Mouse (Mus musculus) CH12.LX (cell line): Measurements from ENCODE around the gene Olfr516. TPM values are rescaled to one million over a fixed set of nuclear protein-coding genes. Genes with fewer than 3 reads are reported as not detected.
A peak's percentile ranks its signal among the peaks of the same experiment; 100 is the strongest.
"Not testable (repeated sequence)": the region's sequence is repeated elsewhere in the genome, so short reads cannot be mapped to it uniquely, and the experiment has no call there.

Experiments used
- DNase-seq: peaks from one replicate; pipeline ENCODE4 v3.0.0-alpha.2; 2013; ENCODE audit errors: extremely low read depth
- H3K27ac ChIP-seq: 2 replicates; pipeline ENCODE4 v1.5.1; 2012; ENCODE audit warnings: low read depth, mild to moderate bottlenecking, control low read depth, moderate library complexity; ENCODE audit not compliant: insufficient read depth
- H3K27me3 ChIP-seq: replicated peaks from 2 replicates; pipeline ENCODE3; 2012; ENCODE audit warnings: inconsistent platforms
- H3K36me3 ChIP-seq, 2 experiments: replicated peaks in 1 of 2; 2 replicates each; pipeline versions ENCODE3 to v1.6.1; 2012; ENCODE audit warnings: inconsistent platforms in 1 of 2, low read length in 1 of 2, mild to moderate bottlenecking in 1 of 2, mixed read lengths in 1 of 2, moderate library complexity in 1 of 2; ENCODE audit not compliant: control insufficient read depth in 1 of 2, insufficient read depth in 1 of 2
- H3K4me1 ChIP-seq, 2 experiments: 2 replicates each; pipeline ENCODE4 v1.6.1; 2012; ENCODE audit warnings: inconsistent platforms in 1 of 2, moderate library complexity in 1 of 2; ENCODE audit not compliant: insufficient read depth in 2 of 2, control insufficient read depth in 1 of 2
- H3K4me2 ChIP-seq: 2 replicates; pipeline ENCODE4 v1.6.1; 2012; ENCODE audit warnings: low read depth, mild to moderate bottlenecking, control low read depth; ENCODE audit not compliant: poor library complexity, insufficient read depth, severe bottlenecking
- H3K4me3 ChIP-seq, 3 experiments: fragments of 150-350 bp in 1 of 3; sonication (generic) in 1 of 3; replicated peaks in 1 of 3; 2 replicates each; pipeline versions ENCODE3 to v1.5.1; 2011 to 2012; ENCODE audit warnings: low read depth in 2 of 3, low read length in 2 of 3, mild to moderate bottlenecking in 2 of 3, moderate library complexity in 2 of 3, control low read depth in 1 of 3, improper control_type of control experiment in 1 of 3, inconsistent platforms in 1 of 3, mixed read lengths in 1 of 3; ENCODE audit not compliant: poor library complexity in 1 of 3
- H3K79me2 ChIP-seq: replicated peaks from 2 replicates; pipeline ENCODE4 v1.6.1; 2012; ENCODE audit warnings: mild to moderate bottlenecking, moderate library complexity; ENCODE audit not compliant: control insufficient read depth, poor library complexity, insufficient read depth, severe bottlenecking; ENCODE audit errors: extremely low read depth
- H3K9ac ChIP-seq: 2 replicates; pipeline ENCODE4 v1.6.1; 2012; ENCODE audit warnings: low read depth, mild to moderate bottlenecking, control low read depth, moderate library complexity; ENCODE audit not compliant: insufficient read depth
- H3K9me3 ChIP-seq: replicated peaks from 2 replicates; pipeline ENCODE3; 2012; ENCODE audit warnings: low read length, inconsistent platforms, mixed read lengths
- CTCF ChIP-seq, 2 experiments: IDR thresholded peaks in 1 of 2; conservative IDR thresholded peaks in 1 of 2; 2 replicates each; pipeline ENCODE4 v1.5.1; 2011 to 2012; ENCODE audit warnings: low read depth in 2 of 2, low read length in 2 of 2, improper control_type of control experiment in 1 of 2, inconsistent platforms in 1 of 2, mild to moderate bottlenecking in 1 of 2, moderate library complexity in 1 of 2
- E2F4 ChIP-seq: IDR thresholded peaks from 2 replicates; pipeline ENCODE4 v1.6.1; 2011; ENCODE audit warnings: low read depth, low read length, improper control_type of control experiment; ENCODE audit not compliant: insufficient replicate concordance
- ELF1 ChIP-seq: IDR thresholded peaks from 2 replicates; pipeline ENCODE4 v1.6.1; 2014; ENCODE audit warnings: low read depth, mild to moderate bottlenecking, inconsistent platforms, low read length, improper control_type of control experiment
- ETS1 ChIP-seq: conservative IDR thresholded peaks from 2 replicates; pipeline ENCODE4 v1.6.1; 2012; ENCODE audit warnings: low read depth, mild to moderate bottlenecking, inconsistent platforms, low read length, improper control_type of control experiment, moderate library complexity
- HCFC1 ChIP-seq: IDR thresholded peaks from 2 replicates; pipeline ENCODE4 v1.6.1; 2012; ENCODE audit warnings: low read depth, mild to moderate bottlenecking, inconsistent platforms, low read length, improper control_type of control experiment
- MAFK ChIP-seq: IDR thresholded peaks from 2 replicates; pipeline ENCODE4 v1.6.1; 2011; ENCODE audit warnings: low read length, improper control_type of control experiment; ENCODE audit not compliant: insufficient replicate concordance
- MAX ChIP-seq: IDR thresholded peaks from 2 replicates; pipeline ENCODE4 v1.6.1; 2011; ENCODE audit warnings: low read length, improper control_type of control experiment
- MAZ ChIP-seq: IDR thresholded peaks from 2 replicates; pipeline ENCODE4 v1.6.1; 2012; ENCODE audit warnings: low read depth, mild to moderate bottlenecking, inconsistent platforms, low read length, improper control_type of control experiment, moderate library complexity
- POLR2AphosphoS2 ChIP-seq: IDR thresholded peaks from 2 replicates; pipeline ENCODE4 v1.6.1; 2011; ENCODE audit warnings: low read depth, low read length, improper control_type of control experiment
- RAD21 ChIP-seq: IDR thresholded peaks from 2 replicates; pipeline ENCODE4 v1.6.1; 2011; ENCODE audit warnings: low read depth, mild to moderate bottlenecking, low read length, improper control_type of control experiment, moderate library complexity
- SMC3 ChIP-seq: IDR thresholded peaks from 2 replicates; pipeline ENCODE4 v1.6.1; 2011; ENCODE audit warnings: low read depth, low read length, improper control_type of control experiment
- TBP ChIP-seq: conservative IDR thresholded peaks from 2 replicates; pipeline ENCODE4 v1.6.1; 2011; ENCODE audit warnings: low read depth, low read length, improper control_type of control experiment
- UBTF ChIP-seq: IDR thresholded peaks from 2 replicates; pipeline ENCODE4 v1.6.1; 2012; ENCODE audit warnings: low read depth, mild to moderate bottlenecking, inconsistent platforms, low read length, improper control_type of control experiment, moderate library complexity
- USF1 ChIP-seq: IDR thresholded peaks from 2 replicates; pipeline ENCODE4 v1.6.1; 2014; ENCODE audit warnings: low read depth, mild to moderate bottlenecking, inconsistent platforms, low read length, improper control_type of control experiment
- ZC3H11A ChIP-seq: IDR thresholded peaks from 2 replicates; pipeline ENCODE4 v1.6.1; 2012; ENCODE audit warnings: low read depth, mild to moderate bottlenecking, inconsistent platforms, low read length, improper control_type of control experiment
- ZNF384 ChIP-seq: IDR thresholded peaks from 2 replicates; pipeline ENCODE4 v1.6.1; 2012; ENCODE audit warnings: low read depth, low read length, improper control_type of control experiment, inconsistent platforms
- dilution Hi-C: fragments of 300-500 bp; cut with MboI; formaldehyde crosslinking; loops from 2 replicates; pipeline ENCODE4 v1.14.3; 2020; ENCODE audit warnings: low sequenced_read_pairs; ENCODE audit not compliant: extremely low pct_unique_long_range_greater_than_20kb, extremely low pct_ligation_motif_present
- in situ Hi-C: fragments of 300-500 bp; cut with MboI; formaldehyde crosslinking; loops from 3 replicates; pipeline ENCODE4 v1.14.3; 2019; ENCODE audit warnings: low sequenced_read_pairs, low pct_ligation_motif_present, low pct_unique_long_range_greater_than_20kb, mixed read lengths
- polyA plus RNA-seq: library from polyadenylated mRNA; unstranded; fragments of >175 nt; gene quantifications from 2 replicates; pipeline ENCODE4 v1.2.1, GENCODE M21; 2012; ENCODE audit warnings: low read depth; ENCODE audit not compliant: insufficient read length
- total RNA-seq, 2 experiments: library from RNA; depleted of rRNA; stranded (reverse); fragments of 300-350 nt in 1 of 2; fragments of >200 nt in 1 of 2; gene quantifications; 2 replicates each; pipeline ENCODE4 v1.2.3; 2012 to 2014

Gene Olfr516
- total and polyA plus RNA-seq, 3 experiments, result not detected

GRCm38 (mm10) chr7:108814593-108815215, 35.6 kb downstream of the Olfr516 start:
- H3K27ac ChIP-seq, dilution Hi-C loops, H3K4me2 ChIP-seq, H3K4me3 ChIP-seq, H3K36me3 ChIP-seq, H3K4me1 ChIP-seq, H3K9me3 ChIP-seq: not testable (repeated sequence)
- H3K27me3 ChIP-seq, result peaks cover 13% of the 10 kb centered on the region
- in situ Hi-C loops, result loop anchor here (10.0 kb wide), 2 partner anchors 120 to 210 kb away; partner anchors contain the start of genes Eif3f and Nlrp10
- DNase-seq, result peak; percentile 38
- peak; percentile 26 to 66; a peak in 2 of 4 replicates for TF ChIP-seq CTCF (conservative IDR thresholded peaks at IDR 0.05 in 1 of 2, IDR thresholded peaks at IDR 0.05 in 1 of 2; ENCODE audit: low read depth in 2 of 2, low read length in 2 of 2)
- TF ChIP-seq RAD21, result peak; percentile 45
- TF ChIP-seq SMC3, result peak; percentile 50
- TF ChIP-seq, all 38 proteins: peak for 3; not testable (repeated sequence) for 35
- H3K9ac ChIP-seq, H3K79me2 ChIP-seq: not testable (repeated sequence)

GRCm38 (mm10) chr7:108797205-108797933, 53.0 kb downstream of the Olfr516 start:
- H3K36me3 ChIP-seq, result no peaks in the 10 kb centered on the region
- no peak overlapping the region for H3K9ac ChIP-seq
- H3K27me3 ChIP-seq, result peaks cover 2% of the 10 kb centered on the region
- H3K9me3 ChIP-seq, result no peaks in the 10 kb centered on the region
- no peak overlapping the region for H3K4me3 ChIP-seq
- H3K4me2 ChIP-seq, result no peak overlapping the region
- H3K4me1 ChIP-seq, result no peaks in the 10 kb centered on the region
- no peak for TF ChIP-seq USF1
- TF ChIP-seq TBP, result no peak
- no peak for TF ChIP-seq ELF1
- TF ChIP-seq HCFC1, result no peak
- no peak for TF ChIP-seq MAZ
- TF ChIP-seq ZC3H11A, result no peak
- no peak for TF ChIP-seq E2F4
- no peak for TF ChIP-seq POLR2AphosphoS2
- TF ChIP-seq MAX, result no peak
- TF ChIP-seq MAFK, result no peak
- TF ChIP-seq ETS1, result no peak
- no peak for TF ChIP-seq UBTF
- TF ChIP-seq ZNF384, result no peak
- in situ Hi-C loops, result no loop called here
- no peaks in the 10 kb centered on the region for H3K79me2 ChIP-seq
- DNase-seq, result no peak
- dilution Hi-C loops, result no loop called here
- no peak overlapping the region for H3K27ac ChIP-seq

Other genes with a start within 250 kb of the Olfr516 start
- gene Olfr506, start 239.7 kb downstream of the Olfr516 start, total RNA-seq (2012; rRNA removed), result not detected in 2 replicates
- gene Olfr506, start 239.7 kb downstream of the Olfr516 start, total RNA-seq (2014; rRNA removed), result not detected in 2 replicates
- gene Olfr506, start 239.7 kb downstream of the Olfr516 start, polyA plus RNA-seq, result not detected in 2 replicates
- not detected in 2 replicates for gene Olfr507, start 228.7 kb downstream of the Olfr516 start, total RNA-seq (2012; rRNA removed)
- gene Olfr507, start 228.7 kb downstream of the Olfr516 start, total RNA-seq (2014; rRNA removed), result not detected in 2 replicates
- not detected in 2 replicates for gene Olfr507, start 228.7 kb downstream of the Olfr516 start, polyA plus RNA-seq
- gene Olfr508, start 220.5 kb downstream of the Olfr516 start, total RNA-seq (2012; rRNA removed), result not detected in 2 replicates
- not detected in 2 replicates for gene Olfr508, start 220.5 kb downstream of the Olfr516 start, total RNA-seq (2014; rRNA removed)
- not detected in 2 replicates for gene Olfr508, start 220.5 kb downstream of the Olfr516 start, polyA plus RNA-seq
- not detected in 2 replicates for gene Olfr509, start 198.6 kb downstream of the Olfr516 start, total RNA-seq (2012; rRNA removed)
- gene Olfr509, start 198.6 kb downstream of the Olfr516 start, total RNA-seq (2014; rRNA removed), result not detected in 2 replicates
- gene Olfr509, start 198.6 kb downstream of the Olfr516 start, polyA plus RNA-seq, result not detected in 2 replicates
- not detected in 2 replicates for gene Olfr510, start 184.1 kb downstream of the Olfr516 start, total RNA-seq (2012; rRNA removed)
- not detected in 2 replicates for gene Olfr510, start 184.1 kb downstream of the Olfr516 start, total RNA-seq (2014; rRNA removed)
- not detected in 2 replicates for gene Olfr510, start 184.1 kb downstream of the Olfr516 start, polyA plus RNA-seq
- not detected in 2 replicates for gene Olfr512, start 137.2 kb downstream of the Olfr516 start, total RNA-seq (2012; rRNA removed)
- not detected in 2 replicates for gene Olfr512, start 137.2 kb downstream of the Olfr516 start, total RNA-seq (2014; rRNA removed)
- not detected in 2 replicates for gene Olfr512, start 137.2 kb downstream of the Olfr516 start, polyA plus RNA-seq
- not detected in 2 replicates for gene Olfr513, start 99.6 kb downstream of the Olfr516 start, total RNA-seq (2012; rRNA removed)
- not detected in 2 replicates for gene Olfr513, start 99.6 kb downstream of the Olfr516 start, total RNA-seq (2014; rRNA removed)
- gene Olfr513, start 99.6 kb downstream of the Olfr516 start, polyA plus RNA-seq, result not detected in 2 replicates
- not detected in 2 replicates for gene Olfr514, start 24.5 kb downstream of the Olfr516 start, total RNA-seq (2012; rRNA removed)
- not detected in 2 replicates for gene Olfr514, start 24.5 kb downstream of the Olfr516 start, total RNA-seq (2014; rRNA removed)
- gene Olfr514, start 24.5 kb downstream of the Olfr516 start, polyA plus RNA-seq, result not detected in 2 replicates
- gene Olfr517, start 21.9 kb upstream of the Olfr516 start, total RNA-seq (2012; rRNA removed), result not detected in 2 replicates
- not detected in 2 replicates for gene Olfr517, start 21.9 kb upstream of the Olfr516 start, total RNA-seq (2014; rRNA removed)
- gene Olfr517, start 21.9 kb upstream of the Olfr516 start, polyA plus RNA-seq, result not detected in 2 replicates
- not detected in 2 replicates for gene Olfr518, start 34.5 kb upstream of the Olfr516 start, total RNA-seq (2012; rRNA removed)
- not detected in 2 replicates for gene Olfr518, start 34.5 kb upstream of the Olfr516 start, total RNA-seq (2014; rRNA removed)
- gene Olfr518, start 34.5 kb upstream of the Olfr516 start, polyA plus RNA-seq, result not detected in 2 replicates
- not detected in 2 replicates for gene Olfr519, start 43.9 kb upstream of the Olfr516 start, total RNA-seq (2012; rRNA removed)
- not detected in 2 replicates for gene Olfr519, start 43.9 kb upstream of the Olfr516 start, total RNA-seq (2014; rRNA removed)
- gene Olfr519, start 43.9 kb upstream of the Olfr516 start, polyA plus RNA-seq, result not detected in 2 replicates
- 0.13 TPM in 2 replicates for gene Nlrp10, start 79.6 kb upstream of the Olfr516 start, total RNA-seq (2012; rRNA removed)
- 0.12 TPM in 2 replicates for gene Nlrp10, start 79.6 kb upstream of the Olfr516 start, total RNA-seq (2014; rRNA removed)
- gene Nlrp10, start 79.6 kb upstream of the Olfr516 start, polyA plus RNA-seq, result 0.10 and 0.11 TPM in 2 replicates
- gene Eif3f, start 83.9 kb upstream of the Olfr516 start, total RNA-seq (2012; rRNA removed), result 116 and 119 TPM in 2 replicates
- gene Eif3f, start 83.9 kb upstream of the Olfr516 start, total RNA-seq (2014; rRNA removed), result 86.9 and 92.0 TPM in 2 replicates
- 170 and 172 TPM in 2 replicates for gene Eif3f, start 83.9 kb upstream of the Olfr516 start, polyA plus RNA-seq
- gene Tub, start 99.8 kb upstream of the Olfr516 start, total RNA-seq (2012; rRNA removed), result 0.13 TPM in 1 of 2 replicates, not detected in the other
- gene Tub, start 99.8 kb upstream of the Olfr516 start, total RNA-seq (2014; rRNA removed), result not detected in 2 replicates
- not detected in 2 replicates for gene Tub, start 99.8 kb upstream of the Olfr516 start, polyA plus RNA-seq
- gene Ric3, start 232.8 kb upstream of the Olfr516 start, total RNA-seq (2012; rRNA removed), result 0.13 TPM in 1 of 2 replicates, not detected in the other
- not detected in 2 replicates for gene Ric3, start 232.8 kb upstream of the Olfr516 start, total RNA-seq (2014; rRNA removed)
- gene Ric3, start 232.8 kb upstream of the Olfr516 start, polyA plus RNA-seq, result not detected in 2 replicates